Mouse (Mus musculus) limb, embryonic 12.5 days (tissue): Measurements from ENCODE around the gene Cnpy1. TPM values are rescaled to one million over a fixed set of nuclear protein-coding genes. Genes with fewer than 3 reads are reported as not detected.

Experiments used
- ATAC-seq: fragments of 200-750 bp; cut with Nextera tagmentation; 2 replicates; pipeline ENCODE4 v1.8.0; 2017; ENCODE audit warnings: low read depth, moderate TSS enrichment; ENCODE audit not compliant: insufficient number of reproducible peaks, insufficient read depth, low FRiP score, low TSS enrichment
- H3K27ac ChIP-seq: fragments of 300-500 bp; sonication (generic); 2 replicates; pipeline ENCODE4 v1.5.1; 2016; ENCODE audit warnings: mild to moderate bottlenecking, moderate library complexity
- H3K27me3 ChIP-seq: fragments of 300-500 bp; sonication (generic); 2 replicates; pipeline ENCODE4 v1.6.1; 2016; ENCODE audit warnings: mild to moderate bottlenecking, moderate library complexity
- H3K36me3 ChIP-seq: fragments of 300-500 bp; sonication (generic); 2 replicates; pipeline ENCODE4 v1.6.1; 2016; ENCODE audit warnings: mild to moderate bottlenecking, moderate library complexity
- H3K4me1 ChIP-seq: fragments of 300-500 bp; sonication (generic); replicated peaks from 2 replicates; pipeline ENCODE4 v1.6.1; 2016
- H3K4me2 ChIP-seq: fragments of 300-500 bp; sonication (generic); 2 replicates; pipeline ENCODE4 v1.6.1; 2016; ENCODE audit warnings: mild to moderate bottlenecking, moderate library complexity
- H3K4me3 ChIP-seq: fragments of 300-500 bp; sonication (generic); replicated peaks from 2 replicates; pipeline ENCODE4 v1.5.1; 2016; ENCODE audit warnings: mild to moderate bottlenecking
- H3K9ac ChIP-seq: fragments of 300-500 bp; sonication (generic); replicated peaks from 2 replicates; pipeline ENCODE4 v1.6.1; 2016; ENCODE audit warnings: mild to moderate bottlenecking, moderate library complexity
- H3K9me3 ChIP-seq: fragments of 300-500 bp; sonication (generic); 2 replicates; pipeline ENCODE4 v1.6.1; 2016; ENCODE audit warnings: mild to moderate bottlenecking, moderate library complexity
- WGBS: fragments of 180-500 bp; shearing (Covaris S2); methylation state at CpG from one replicate; pipeline ENCODE4 v1.1.7; 2016; 5-methylcytosine and 5-hydroxymethylcytosine counted together
- polyA plus RNA-seq: library from polyadenylated mRNA; unstranded; fragments of >200 nt; fragmentation: Nextera tagmentation; extraction: Ambion mirVana; gene quantifications from 2 replicates; pipeline ENCODE4 v1.2.1, GENCODE M21; 2016

The Cnpy1 gene
- polyA plus RNA-seq, 1 experiment from 2014 or later = not detected

DNA sequence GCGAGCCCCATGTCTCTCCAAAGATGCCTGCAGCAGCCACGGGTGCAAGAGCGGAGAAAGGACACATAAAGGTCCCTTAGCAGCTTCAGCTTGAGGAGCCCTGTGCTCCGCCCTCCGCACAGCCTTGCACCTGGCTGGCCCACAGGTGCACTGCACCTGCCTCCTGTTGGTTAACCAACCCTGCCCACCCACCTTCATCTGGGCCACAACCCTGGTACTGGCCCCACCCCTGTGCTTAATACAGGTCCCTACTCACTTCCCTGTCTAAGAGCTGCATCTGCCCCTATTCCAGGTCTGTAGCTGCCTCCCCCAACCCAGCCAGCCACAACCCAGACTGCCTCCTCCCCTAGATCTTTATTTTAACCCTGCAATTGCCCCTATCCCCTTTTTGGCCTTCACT lies 16.5 kb upstream of the Cnpy1 start:
- Histone ChIP-seq H3K27me3 (no peaks in the 10 kb centered on the region), H3K27ac (no peak overlapping the region), H3K4me2 (no peak overlapping the region), H3K4me3 (no peak overlapping the region), H3K9me3 (no peaks in the 10 kb centered on the region), H3K36me3 (no peaks in the 10 kb centered on the region), H3K4me1 (no peaks in the 10 kb centered on the region), H3K9ac (no peak overlapping the region)
- no peak for ATAC-seq
- WGBS = 80% methylated on average over 5 of the region's 5 CpGs

DNA sequence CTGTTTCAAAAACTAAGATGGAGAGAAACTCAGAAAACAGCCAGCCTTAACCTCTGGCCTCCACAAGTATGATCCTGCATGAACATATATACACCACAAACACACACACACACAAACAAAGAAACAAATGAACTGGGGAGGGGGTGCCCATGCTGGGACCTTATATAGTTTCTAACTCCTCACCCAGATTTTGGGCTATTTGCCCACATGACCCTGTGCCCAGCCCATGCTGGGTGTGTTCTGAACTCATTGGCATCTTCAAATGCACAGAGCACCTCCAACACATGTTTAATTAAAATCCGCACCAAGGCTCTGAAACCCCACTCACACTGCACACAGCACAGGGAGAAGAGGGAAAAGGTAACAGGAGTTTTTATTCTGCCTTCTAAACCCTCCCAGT lies 14.3 kb upstream of the Cnpy1 start:
- 84% methylated on average over 1 of the region's 1 CpGs for WGBS
- no peak for ATAC-seq
- no peak overlapping the region for H3K4me3 ChIP-seq
- H3K36me3 ChIP-seq = no peaks in the 10 kb centered on the region
- no peaks in the 10 kb centered on the region for H3K9me3 ChIP-seq
- H3K9ac ChIP-seq = no peak overlapping the region
- no peaks in the 10 kb centered on the region for H3K27me3 ChIP-seq
- no peak overlapping the region for H3K27ac ChIP-seq
- no peaks in the 10 kb centered on the region for H3K4me1 ChIP-seq
- no peak overlapping the region for H3K4me2 ChIP-seq

DNA sequence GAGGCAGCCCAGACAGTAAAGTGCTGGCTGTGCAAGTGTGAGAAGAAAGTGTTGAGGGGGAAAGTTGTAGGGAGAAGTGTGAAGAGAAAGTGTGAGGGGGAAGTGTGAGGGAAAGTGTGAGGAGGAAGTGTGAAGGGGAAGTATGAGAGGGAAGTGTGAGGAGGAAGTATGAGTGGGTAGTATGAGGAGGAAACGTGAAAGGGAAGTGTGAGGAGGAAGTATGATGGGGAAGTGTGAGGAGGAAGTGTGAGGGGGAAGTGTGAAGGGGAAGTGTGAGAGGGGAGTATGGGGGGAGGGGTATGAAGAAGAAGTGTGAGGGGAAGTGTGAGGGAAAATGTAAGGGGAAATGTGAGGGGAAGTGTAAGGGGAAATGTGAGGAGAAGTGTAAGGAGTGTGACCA lies 13.8 kb upstream of the Cnpy1 start:
- Histone ChIP-seq H3K27ac (no peak overlapping the region), H3K4me2 (no peak overlapping the region), H3K27me3 (no peaks in the 10 kb centered on the region), H3K36me3 (no peaks in the 10 kb centered on the region), H3K4me3 (no peak overlapping the region), H3K4me1 (no peaks in the 10 kb centered on the region), H3K9ac (no peak overlapping the region), H3K9me3 (no peaks in the 10 kb centered on the region)
- no peak for ATAC-seq
- 24% methylated on average over 1 of the region's 1 CpGs for WGBS

DNA sequence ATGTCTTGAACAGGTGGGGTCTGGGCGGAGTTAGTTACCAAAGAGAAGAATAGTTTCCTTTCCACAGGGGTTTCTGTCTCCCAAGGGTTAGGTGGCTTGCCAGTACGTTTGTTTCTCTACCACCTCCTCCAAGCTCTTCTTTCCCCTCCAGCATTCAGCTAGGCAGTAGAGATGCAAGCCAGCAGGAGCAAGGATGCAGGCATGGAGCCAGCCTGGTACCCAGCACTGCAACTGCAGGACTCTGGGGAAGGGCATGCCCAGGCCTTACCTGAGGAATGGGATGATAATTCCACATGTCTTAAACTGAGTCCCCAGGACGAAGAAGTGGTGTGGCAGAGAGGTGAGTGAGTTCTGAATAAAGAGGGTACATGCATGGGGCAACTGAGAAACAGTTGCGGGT lies 12.2 kb upstream of the Cnpy1 start:
- Histone ChIP-seq H3K27ac (no peak overlapping the region), H3K9me3 (no peaks in the 10 kb centered on the region), H3K36me3 (no peaks in the 10 kb centered on the region), H3K9ac (no peak overlapping the region), H3K27me3 (no peaks in the 10 kb centered on the region), H3K4me3 (no peak overlapping the region), H3K4me2 (no peak overlapping the region), H3K4me1 (no peaks in the 10 kb centered on the region)
- ATAC-seq = no peak
- 79% methylated on average over 4 of the region's 4 CpGs for WGBS

DNA sequence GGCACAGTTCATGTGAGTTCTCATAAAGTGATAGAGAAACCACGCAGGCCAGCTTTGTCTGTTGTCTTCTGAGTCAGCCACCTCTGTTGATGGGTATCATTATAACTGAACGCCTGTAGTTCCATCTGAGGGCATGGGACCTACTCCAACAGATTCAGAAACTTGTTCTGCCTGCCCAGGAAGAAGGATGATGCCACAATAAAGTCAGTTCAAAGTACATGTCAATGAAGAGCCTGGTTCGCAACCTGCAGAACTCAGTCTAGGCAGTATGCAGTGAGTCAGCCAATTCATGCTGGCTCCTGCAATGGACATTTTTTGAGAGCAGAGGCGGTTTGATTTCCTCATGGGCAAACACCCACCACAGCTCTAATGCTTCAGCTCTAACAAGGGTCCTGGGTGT lies 7.4 kb upstream of the Cnpy1 start:
- ATAC-seq = no peak
- Histone ChIP-seq H3K9ac (no peak overlapping the region), H3K4me1 (0 out of 2 replicates have a peak, but pooled peaks cover 7% of the 10 kb centered on the region), H3K36me3 (no peaks in the 10 kb centered on the region), H3K27me3 (no peaks in the 10 kb centered on the region), H3K4me3 (no peak overlapping the region), H3K27ac (no peak overlapping the region), H3K4me2 (no peak overlapping the region), H3K9me3 (no peaks in the 10 kb centered on the region)
- 83% methylated on average over 4 of the region's 4 CpGs for WGBS

DNA sequence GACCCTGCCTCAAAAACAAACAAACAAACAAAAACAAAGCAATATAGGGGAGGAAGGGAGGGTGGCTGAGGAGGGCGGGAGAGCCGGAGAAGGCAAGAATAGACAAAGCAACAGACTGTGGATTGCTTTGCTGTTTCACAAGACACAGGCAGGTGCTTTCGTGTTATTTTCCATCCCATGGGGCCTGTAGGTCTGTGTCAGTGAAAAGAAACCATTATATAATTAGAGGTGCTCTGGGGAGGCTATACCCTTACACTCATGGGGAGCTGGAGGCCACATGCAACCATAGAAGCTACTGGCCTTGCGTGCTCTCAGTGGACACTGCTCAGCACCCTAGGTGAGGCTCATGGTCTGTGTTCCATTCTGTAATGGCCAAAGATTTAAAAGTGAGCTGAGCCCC lies 6.7 kb upstream of the Cnpy1 start:
- no peak overlapping the region for H3K27ac ChIP-seq
- H3K9ac ChIP-seq = no peak overlapping the region
- H3K4me2 ChIP-seq = no peak overlapping the region
- 86% methylated on average over 4 of the region's 4 CpGs for WGBS
- no peaks in the 10 kb centered on the region for H3K9me3 ChIP-seq
- no peak for ATAC-seq
- H3K4me3 ChIP-seq = no peak overlapping the region
- 0 out of 2 replicates have a peak, but pooled peaks cover 7% of the 10 kb centered on the region for H3K4me1 ChIP-seq
- H3K27me3 ChIP-seq = no peaks in the 10 kb centered on the region
- H3K36me3 ChIP-seq = no peaks in the 10 kb centered on the region

DNA sequence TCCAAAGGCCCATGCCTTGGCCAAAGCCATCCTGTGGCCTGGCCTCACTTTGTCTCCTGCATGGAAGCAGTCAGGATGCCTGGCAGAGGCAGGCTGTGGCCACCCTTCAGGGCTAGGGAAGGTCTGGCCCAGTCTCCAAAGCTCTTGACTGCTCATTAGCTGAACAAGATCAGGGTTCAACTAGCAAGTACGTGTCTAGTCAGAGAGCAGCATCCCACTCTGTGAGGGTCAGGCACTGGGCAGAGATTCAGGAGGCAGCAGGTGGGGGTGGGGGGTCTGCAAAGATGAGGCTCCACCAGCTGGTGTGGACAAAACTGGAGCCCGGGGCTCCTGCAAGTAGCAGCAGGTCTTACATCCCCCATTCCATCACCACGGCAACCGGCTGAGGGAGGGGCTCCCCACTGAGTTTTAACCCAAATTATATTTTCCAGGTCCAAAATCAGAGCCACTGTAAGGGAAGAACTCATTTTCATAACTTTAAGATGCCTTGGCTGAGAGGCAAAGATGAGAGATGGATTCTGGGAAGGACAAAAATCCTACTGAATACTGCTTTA lies 5.7 kb upstream of the Cnpy1 start:
- Histone ChIP-seq H3K27ac (no peak overlapping the region), H3K4me3 (no peak overlapping the region), H3K9ac (no peak overlapping the region), H3K4me2 (no peak overlapping the region), H3K4me1 (0 out of 2 replicates have a peak, but pooled peaks cover 7% of the 10 kb centered on the region), H3K27me3 (no peaks in the 10 kb centered on the region), H3K36me3 (no peaks in the 10 kb centered on the region), H3K9me3 (no peaks in the 10 kb centered on the region)
- WGBS = 64% methylated on average over 4 of the region's 4 CpGs
- ATAC-seq = no peak

DNA sequence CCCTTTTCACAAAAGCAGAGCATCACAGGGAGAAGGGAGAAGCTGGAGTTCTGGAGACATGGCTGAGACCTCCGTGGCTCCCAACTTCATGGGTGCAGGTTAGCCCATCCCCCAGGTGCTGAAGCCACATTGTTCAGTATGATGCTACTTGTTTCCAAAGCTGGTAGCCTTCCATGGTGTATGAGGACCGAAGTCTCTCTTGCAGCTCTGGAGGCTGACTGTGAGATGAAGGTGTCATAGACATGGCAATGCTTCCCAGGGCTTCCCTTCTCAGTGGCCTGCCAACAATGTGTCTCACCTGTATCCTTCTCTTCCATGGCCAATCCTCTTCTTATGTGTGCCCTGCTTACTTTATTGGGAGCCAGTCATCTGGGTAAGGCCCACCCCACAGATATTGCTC lies 4.9 kb upstream of the Cnpy1 start:
- no peak for ATAC-seq
- 81% methylated on average over 2 of the region's 2 CpGs for WGBS
- H3K9ac ChIP-seq = no peak overlapping the region

DNA sequence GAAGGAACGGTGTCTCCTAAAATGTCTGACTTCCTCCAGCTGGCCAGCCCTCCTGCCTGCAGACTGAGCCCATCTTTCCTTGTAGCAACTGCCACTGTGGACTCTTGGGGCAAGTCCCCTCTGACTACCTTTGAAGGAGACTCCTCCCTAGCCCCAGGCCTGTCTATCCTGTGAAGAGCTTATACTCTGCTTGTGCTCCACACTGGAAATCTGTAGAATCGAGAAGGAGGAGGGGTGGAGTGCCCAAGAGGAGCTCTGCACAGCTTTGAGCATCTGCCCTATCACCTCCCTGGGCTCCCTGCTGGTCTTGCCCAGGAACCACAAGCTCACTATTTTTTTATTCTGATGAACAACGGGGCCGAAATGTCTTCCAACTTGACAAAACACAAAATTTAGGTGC lies 485 bp downstream of the Cnpy1 start:
- Histone ChIP-seq H3K9me3 (no peaks in the 10 kb centered on the region), H3K4me1 (no peaks in the 10 kb centered on the region), H3K36me3 (no peaks in the 10 kb centered on the region), H3K27me3 (no peaks in the 10 kb centered on the region), H3K4me2 (no peak overlapping the region), H3K9ac (no peak overlapping the region), H3K4me3 (no peak overlapping the region), H3K27ac (no peak overlapping the region)
- ATAC-seq = no peak
- WGBS = 70% methylated on average over 4 of the region's 4 CpGs

More for the DNA sequence above, 4.9 kb upstream of the Cnpy1 start:
- Histone ChIP-seq H3K4me3 (no peak overlapping the region), H3K27ac (no peak overlapping the region), H3K9me3 (no peaks in the 10 kb centered on the region), H3K4me1 (0 out of 2 replicates have a peak, but pooled peaks cover 7% of the 10 kb centered on the region), H3K27me3 (no peaks in the 10 kb centered on the region), H3K4me2 (no peak overlapping the region), H3K36me3 (no peaks in the 10 kb centered on the region)

DNA sequence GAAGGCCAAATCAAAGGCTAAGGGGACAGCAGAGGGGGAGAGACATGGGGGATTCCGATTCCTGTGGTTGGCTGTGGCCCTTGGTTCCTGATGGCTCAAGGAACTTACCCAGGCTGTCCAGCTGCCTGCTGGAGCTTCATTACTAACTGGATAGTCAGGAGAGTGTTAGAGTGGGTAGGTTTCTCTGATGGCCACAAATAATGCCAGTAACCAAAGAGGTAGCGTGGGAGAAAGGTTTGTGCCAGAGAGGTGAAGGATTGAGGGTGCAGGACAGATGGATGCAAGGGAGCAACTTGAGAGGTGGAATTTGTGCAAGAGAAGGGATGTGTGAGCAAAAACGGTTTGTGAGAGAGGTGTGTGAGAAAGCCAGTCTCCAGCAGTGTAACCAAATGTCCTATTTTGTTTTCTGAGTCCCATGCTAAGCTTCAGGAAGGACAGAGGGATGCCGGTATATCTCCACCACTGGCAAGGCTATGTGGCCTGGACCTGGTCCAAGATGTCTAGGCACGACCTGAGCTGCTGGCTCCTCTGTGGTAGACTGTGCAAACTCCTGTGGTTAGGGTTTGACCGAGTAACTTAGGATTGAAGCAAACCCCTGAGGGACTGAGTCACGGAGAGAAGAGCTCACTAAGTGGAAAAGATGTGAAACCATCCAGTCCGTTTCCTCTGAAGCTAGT lies 2.0 kb downstream of the Cnpy1 start:
- H3K4me1 ChIP-seq = no peaks in the 10 kb centered on the region
- no peak overlapping the region for H3K4me3 ChIP-seq
- WGBS = 79% methylated on average over 8 of the region's 8 CpGs
- no peak overlapping the region for H3K27ac ChIP-seq
- no peak overlapping the region for H3K4me2 ChIP-seq
- no peaks in the 10 kb centered on the region for H3K36me3 ChIP-seq
- no peaks in the 10 kb centered on the region for H3K27me3 ChIP-seq
- no peak for ATAC-seq
- no peaks in the 10 kb centered on the region for H3K9me3 ChIP-seq
- no peak overlapping the region for H3K9ac ChIP-seq

DNA sequence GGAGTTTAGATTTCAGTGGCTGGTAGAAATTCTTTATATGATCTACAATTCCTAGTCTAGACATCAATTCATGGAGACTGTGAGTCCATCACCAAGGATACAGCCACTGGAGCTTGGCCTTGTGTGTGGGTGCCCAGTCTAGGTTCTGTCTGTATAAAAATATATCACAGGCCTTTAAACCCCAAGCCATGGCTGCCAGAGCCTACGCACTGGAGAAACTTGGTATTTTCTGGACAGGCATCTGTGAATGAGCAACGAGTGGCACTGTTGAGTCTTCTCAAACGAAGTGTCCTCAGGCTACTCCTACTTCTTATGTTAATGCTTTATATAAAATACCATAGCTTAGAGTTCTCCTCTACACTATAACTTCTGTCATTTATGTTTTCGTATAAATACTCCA lies 4.2 kb downstream of the Cnpy1 start:
- Histone ChIP-seq H3K36me3 (no peaks in the 10 kb centered on the region), H3K27ac (no peak overlapping the region), H3K4me2 (no peak overlapping the region), H3K27me3 (no peaks in the 10 kb centered on the region), H3K4me3 (no peak overlapping the region), H3K9ac (no peak overlapping the region), H3K9me3 (no peaks in the 10 kb centered on the region), H3K4me1 (no peaks in the 10 kb centered on the region)
- no peak for ATAC-seq
- WGBS = 72% methylated on average over 4 of the region's 4 CpGs

DNA sequence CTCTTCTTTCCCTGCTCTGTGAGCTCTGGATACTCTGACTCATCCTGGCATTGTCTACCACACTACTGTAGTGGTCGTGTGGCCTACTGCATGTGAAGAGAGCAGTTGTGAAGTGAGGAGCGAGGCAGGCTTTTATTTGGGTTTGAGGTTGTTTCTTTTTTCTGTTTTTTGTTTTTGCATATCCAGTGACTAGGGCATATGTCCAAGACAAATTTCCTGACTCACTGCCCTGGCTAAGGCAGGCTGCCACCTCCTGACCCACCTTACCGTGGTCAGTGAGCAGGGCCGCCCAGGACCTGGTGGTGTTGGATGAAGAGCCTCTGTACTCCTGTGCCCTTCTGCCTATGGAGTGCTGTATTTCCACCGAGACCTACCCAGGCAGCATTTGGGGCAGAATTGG lies 5.8 kb downstream of the Cnpy1 start:
- H3K4me1 ChIP-seq = no peaks in the 10 kb centered on the region
- no peak for ATAC-seq

More for the DNA sequence above, 5.8 kb downstream of the Cnpy1 start:
- no peaks in the 10 kb centered on the region for H3K9me3 ChIP-seq
- no peak overlapping the region for H3K27ac ChIP-seq
- H3K4me3 ChIP-seq = no peak overlapping the region
- no peaks in the 10 kb centered on the region for H3K27me3 ChIP-seq
- WGBS = 84% methylated on average over 5 of the region's 5 CpGs
- H3K9ac ChIP-seq = no peak overlapping the region
- H3K36me3 ChIP-seq = no peaks in the 10 kb centered on the region
- no peak overlapping the region for H3K4me2 ChIP-seq
